Mouse (Mus musculus) hindbrain, embryonic 12.5 days (tissue): ENCODE results near the gene 3110082I17Rik. TPM values are rescaled to one million over a fixed set of nuclear protein-coding genes. Genes with fewer than 3 reads are reported as not detected.

Experiments
- ATAC-seq: fragments of 200-750 bp; cut with Nextera tagmentation; 2 replicates; pipeline ENCODE4 v1.8.0; 2017; ENCODE audit warnings: moderate TSS enrichment; ENCODE audit not compliant: low FRiP score
- H3K27ac ChIP-seq: fragments of 300-500 bp; sonication (generic); 2 replicates; pipeline ENCODE4 v1.5.1; 2016; ENCODE audit warnings: mild to moderate bottlenecking
- H3K27me3 ChIP-seq: fragments of 300-500 bp; sonication (generic); 2 replicates; pipeline ENCODE4 v1.6.1; 2016; ENCODE audit warnings: mild to moderate bottlenecking
- H3K36me3 ChIP-seq: fragments of 300-500 bp; sonication (generic); 2 replicates; pipeline ENCODE4 v1.6.1; 2016; ENCODE audit warnings: mild to moderate bottlenecking
- H3K4me1 ChIP-seq: fragments of 300-500 bp; sonication (generic); 2 replicates; pipeline ENCODE4 v1.6.1; 2016
- H3K4me2 ChIP-seq: fragments of 300-500 bp; sonication (generic); replicated peaks from 2 replicates; pipeline ENCODE4 v1.6.1; 2016; ENCODE audit warnings: mild to moderate bottlenecking
- H3K4me3 ChIP-seq: fragments of 300-500 bp; sonication (generic); 2 replicates; pipeline ENCODE4 v1.5.1; 2016; ENCODE audit warnings: mild to moderate bottlenecking
- H3K9ac ChIP-seq: fragments of 300-500 bp; sonication (generic); 2 replicates; pipeline ENCODE4 v1.6.1; 2016; ENCODE audit warnings: mild to moderate bottlenecking, moderate library complexity
- H3K9me3 ChIP-seq: fragments of 300-500 bp; sonication (generic); replicated peaks from 2 replicates; pipeline ENCODE4 v1.6.1; 2016; ENCODE audit warnings: mild to moderate bottlenecking
- WGBS: fragments of 180-500 bp; shearing (Covaris S2); methylation state at CpG from one replicate; pipeline ENCODE4 v1.1.7; 2016; 5-methylcytosine and 5-hydroxymethylcytosine counted together
- polyA plus RNA-seq: library from polyadenylated mRNA; unstranded; fragments of >200 nt; fragmentation: Nextera tagmentation; extraction: Ambion mirVana; gene quantifications from 2 replicates; pipeline ENCODE4 v1.2.1, GENCODE M21; 2016

Gene 3110082I17Rik
- polyA plus RNA-seq, 1 experiment from 2014 or later, result 26.3 TPM

DNA sequence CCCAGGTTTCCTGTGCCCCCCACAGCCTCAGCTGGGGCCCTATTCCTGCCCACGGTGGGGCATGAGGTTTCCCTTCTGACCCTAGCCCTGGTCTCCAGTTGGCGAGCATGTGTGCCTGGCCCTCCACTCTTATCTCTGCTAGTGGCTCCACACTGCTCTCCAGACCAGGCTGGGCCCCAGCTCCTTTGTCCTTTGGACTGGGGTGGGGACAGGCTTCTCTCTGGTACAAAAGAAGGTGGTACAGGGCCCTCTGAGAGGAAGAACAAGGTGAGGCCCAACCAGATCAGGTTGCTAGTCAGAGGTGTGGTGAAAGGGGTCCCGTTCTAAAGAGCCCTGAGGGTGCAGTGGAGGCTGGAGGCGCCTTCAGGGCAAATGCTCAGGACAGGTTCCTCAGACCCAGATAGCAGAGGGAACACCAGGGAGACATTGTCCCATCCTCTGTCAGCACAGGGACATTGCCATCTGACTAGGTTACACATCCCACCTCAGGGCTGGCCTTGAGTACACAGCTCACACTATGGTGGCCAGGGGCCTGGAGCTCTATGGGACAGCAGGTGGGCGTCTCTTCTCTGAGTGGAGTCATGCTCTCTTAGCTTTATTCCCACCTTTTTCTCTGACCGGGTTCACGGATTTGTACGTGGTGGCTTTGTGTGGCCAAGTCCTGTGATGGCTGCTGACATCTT is 127.6 kb downstream of the 3110082I17Rik start:
- WGBS, result 90% methylated on average over 8 of the region's 8 CpGs
- no peak for ATAC-seq
- H3K27ac ChIP-seq, result no peak overlapping the region
- peaks cover 33% of the 10 kb centered on the region for H3K36me3 ChIP-seq
- H3K4me3 ChIP-seq, result no peak overlapping the region
- no peak overlapping the region; the same call in 1 of the 2 replicates for H3K9ac ChIP-seq
- H3K9me3 ChIP-seq, result no peaks in the 10 kb centered on the region
- peaks cover 3% of the 10 kb centered on the region; the same call in 1 of the 2 replicates for H3K27me3 ChIP-seq
- no peak overlapping the region for H3K4me2 ChIP-seq
- H3K4me1 ChIP-seq, result no peaks in the 10 kb centered on the region

DNA sequence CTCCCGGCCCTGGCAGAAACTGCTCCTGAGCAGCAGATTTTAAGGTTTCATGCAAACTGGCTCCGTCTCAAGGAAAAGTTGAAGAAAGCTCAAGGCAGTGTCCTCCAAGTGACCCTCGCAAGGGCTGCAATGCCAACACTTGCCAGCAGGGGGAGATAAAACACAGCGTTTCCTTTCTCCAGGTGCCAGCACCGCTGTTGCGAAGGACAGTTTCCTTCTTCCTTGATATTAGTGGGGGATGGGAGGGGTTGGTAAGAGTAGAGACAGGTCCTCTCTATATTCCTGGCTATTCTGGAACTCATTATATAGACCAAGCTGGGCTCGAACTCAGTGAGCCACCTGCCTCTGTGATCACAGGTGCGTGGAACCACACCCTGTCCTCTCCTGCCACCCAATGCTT is 128.6 kb downstream of the 3110082I17Rik start:
- no peak overlapping the region for H3K4me2 ChIP-seq
- peak; percentile 41; the same call in 1 of the 2 replicates for ATAC-seq
- WGBS, result 21% methylated on average over 8 of the region's 8 CpGs

DNA sequence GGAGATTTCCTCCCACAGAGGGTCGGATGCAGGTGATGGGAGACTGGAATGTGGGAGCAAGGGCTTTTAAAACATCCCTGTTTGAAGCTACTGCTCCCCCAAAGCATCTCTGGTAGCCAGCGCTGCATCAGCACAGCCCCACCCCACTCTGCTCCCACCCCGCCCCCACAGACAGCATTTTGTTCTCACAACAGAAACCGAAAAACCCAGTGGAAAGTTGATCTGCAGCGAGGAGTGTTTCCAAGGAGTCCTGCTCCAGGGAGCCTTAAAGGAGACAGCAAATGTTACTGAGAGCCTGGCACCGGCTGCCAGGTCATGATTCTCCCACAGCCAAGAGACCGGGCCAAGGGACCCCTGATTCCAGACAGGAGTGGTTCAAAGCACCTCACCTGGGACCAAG is 129.6 kb downstream of the 3110082I17Rik start:
- Histone ChIP-seq H3K27me3 (peaks cover 22% of the 10 kb centered on the region), H3K4me3 (no peak overlapping the region), H3K4me2 (no peak overlapping the region), H3K36me3 (peaks cover 14% of the 10 kb centered on the region), H3K4me1 (no peaks in the 10 kb centered on the region), H3K9ac (no peak overlapping the region), H3K9me3 (no peaks in the 10 kb centered on the region), H3K27ac (no peak overlapping the region)
- no peak for ATAC-seq
- 70% methylated on average over 7 of the region's 7 CpGs for whole genome bisulfite sequencing

More for the DNA sequence above, 128.6 kb downstream of the 3110082I17Rik start:
- peaks cover 23% of the 10 kb centered on the region for H3K36me3 ChIP-seq
- H3K9me3 ChIP-seq, result no peaks in the 10 kb centered on the region
- peaks cover 13% of the 10 kb centered on the region for H3K27me3 ChIP-seq
- H3K27ac ChIP-seq, result no peak overlapping the region
- no peaks in the 10 kb centered on the region for H3K4me1 ChIP-seq
- no peak overlapping the region for H3K4me3 ChIP-seq
- H3K9ac ChIP-seq, result no peak overlapping the region

DNA sequence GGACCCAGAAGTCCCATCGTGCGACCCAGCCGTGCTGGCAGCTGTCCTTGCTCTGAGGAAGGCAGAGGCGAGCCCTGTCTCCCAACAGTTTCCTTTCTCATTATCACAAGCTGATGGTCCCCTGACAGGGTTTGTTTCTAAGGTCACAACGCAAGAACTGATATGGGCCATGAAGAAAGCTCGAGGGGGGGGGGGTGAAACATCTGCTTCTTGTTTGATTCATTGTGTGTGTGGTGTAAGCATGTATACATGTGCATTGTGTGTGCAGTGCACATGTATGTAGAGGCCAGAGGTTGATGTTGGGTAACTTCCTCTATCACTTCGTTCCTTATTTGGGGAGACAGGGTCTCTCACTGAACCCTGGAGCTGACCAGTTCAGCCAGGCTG is 132.7 kb downstream of the 3110082I17Rik start:
- H3K4me1 ChIP-seq, result peaks cover 15% of the 10 kb centered on the region
- no peak for ATAC-seq
- no peaks in the 10 kb centered on the region for H3K36me3 ChIP-seq
- 68% methylated on average over 7 of the region's 7 CpGs for WGBS
- no peak overlapping the region for H3K9ac ChIP-seq
- no peak overlapping the region for H3K4me2 ChIP-seq
- no peaks in the 10 kb centered on the region for H3K9me3 ChIP-seq
- peaks cover 51% of the 10 kb centered on the region for H3K27me3 ChIP-seq
- H3K4me3 ChIP-seq, result no peak overlapping the region
- H3K27ac ChIP-seq, result no peak overlapping the region

DNA sequence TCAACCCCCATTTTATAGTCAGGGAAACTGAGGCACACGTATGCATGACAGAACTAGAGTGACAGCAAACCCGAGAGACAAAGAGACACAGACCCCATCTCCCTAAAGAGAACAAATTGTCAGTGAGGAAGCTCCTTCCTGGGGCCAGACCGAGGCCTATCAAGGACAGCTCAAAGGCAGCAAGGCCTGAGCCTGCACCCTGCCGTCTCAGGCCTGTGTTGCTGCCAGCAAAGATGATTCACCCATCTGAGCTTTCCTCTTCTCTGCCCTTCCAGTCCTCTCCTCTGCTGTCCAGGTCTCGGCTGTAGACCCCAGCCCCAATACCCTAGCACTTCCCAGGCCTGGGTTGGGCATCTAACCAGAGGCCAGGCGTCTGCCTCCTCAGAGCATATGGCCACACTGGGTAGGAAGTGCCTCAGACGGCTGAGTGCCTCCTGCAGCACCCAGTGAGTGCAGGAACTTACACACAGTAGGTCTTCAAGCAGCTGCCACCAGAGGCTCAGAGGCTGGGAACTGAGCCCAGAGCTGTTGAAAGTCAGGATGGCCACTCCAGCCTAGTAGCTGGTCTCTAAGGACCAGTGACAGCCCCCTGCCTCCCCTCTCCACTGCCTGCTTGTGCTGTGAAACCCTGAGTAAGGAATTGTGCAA is 133.2 kb downstream of the 3110082I17Rik start:
- ATAC-seq, result no peak
- H3K27me3 ChIP-seq, result peaks cover 53% of the 10 kb centered on the region

DNA sequence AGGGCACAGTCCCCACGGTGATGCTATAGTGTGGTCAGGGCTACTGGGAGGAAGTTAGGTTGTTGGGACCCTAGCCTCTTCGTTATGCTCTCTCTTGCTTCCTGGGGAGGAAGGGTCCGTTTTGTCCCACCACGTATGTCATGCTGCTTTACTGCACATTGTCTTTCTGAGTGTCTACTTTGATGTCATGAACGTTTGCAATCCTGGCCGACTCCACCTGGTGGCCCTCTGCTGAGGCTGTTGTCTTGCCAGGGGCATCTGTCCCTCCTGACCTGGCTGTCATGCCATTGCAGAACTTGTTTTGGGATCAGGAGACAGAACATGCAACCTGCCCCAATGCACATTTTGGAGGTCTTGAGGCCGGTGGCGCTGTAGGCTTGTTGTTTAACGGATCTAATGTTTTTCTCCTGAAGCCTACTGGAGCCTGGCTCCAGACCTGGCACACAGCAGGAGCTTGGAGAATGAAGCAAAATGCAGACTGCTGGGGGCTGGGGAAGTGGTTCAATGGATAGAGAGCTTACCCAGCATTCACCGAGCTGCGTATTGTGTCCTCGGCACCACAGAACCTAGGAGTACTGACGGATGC is 134.1 kb downstream of the 3110082I17Rik start:
- H3K9me3 ChIP-seq, result no peaks in the 10 kb centered on the region
- no peak overlapping the region for H3K4me3 ChIP-seq
- no peak overlapping the region for H3K4me2 ChIP-seq
- no peak overlapping the region for H3K9ac ChIP-seq
- peaks cover 15% of the 10 kb centered on the region for H3K4me1 ChIP-seq
- no peak overlapping the region for H3K27ac ChIP-seq
- H3K27me3 ChIP-seq, result peaks cover 53% of the 10 kb centered on the region
- no peaks in the 10 kb centered on the region for H3K36me3 ChIP-seq
- WGBS, result 65% methylated on average over 13 of the region's 13 CpGs
- no peak for ATAC-seq

More for the DNA sequence above, 133.2 kb downstream of the 3110082I17Rik start:
- H3K36me3 ChIP-seq, result no peaks in the 10 kb centered on the region
- H3K9me3 ChIP-seq, result no peaks in the 10 kb centered on the region
- 76% methylated on average over 7 of the region's 7 CpGs for WGBS
- H3K27ac ChIP-seq, result no peak overlapping the region
- H3K4me1 ChIP-seq, result peaks cover 15% of the 10 kb centered on the region
- H3K9ac ChIP-seq, result no peak overlapping the region
- no peak overlapping the region for H3K4me3 ChIP-seq
- H3K4me2 ChIP-seq, result no peak overlapping the region

DNA sequence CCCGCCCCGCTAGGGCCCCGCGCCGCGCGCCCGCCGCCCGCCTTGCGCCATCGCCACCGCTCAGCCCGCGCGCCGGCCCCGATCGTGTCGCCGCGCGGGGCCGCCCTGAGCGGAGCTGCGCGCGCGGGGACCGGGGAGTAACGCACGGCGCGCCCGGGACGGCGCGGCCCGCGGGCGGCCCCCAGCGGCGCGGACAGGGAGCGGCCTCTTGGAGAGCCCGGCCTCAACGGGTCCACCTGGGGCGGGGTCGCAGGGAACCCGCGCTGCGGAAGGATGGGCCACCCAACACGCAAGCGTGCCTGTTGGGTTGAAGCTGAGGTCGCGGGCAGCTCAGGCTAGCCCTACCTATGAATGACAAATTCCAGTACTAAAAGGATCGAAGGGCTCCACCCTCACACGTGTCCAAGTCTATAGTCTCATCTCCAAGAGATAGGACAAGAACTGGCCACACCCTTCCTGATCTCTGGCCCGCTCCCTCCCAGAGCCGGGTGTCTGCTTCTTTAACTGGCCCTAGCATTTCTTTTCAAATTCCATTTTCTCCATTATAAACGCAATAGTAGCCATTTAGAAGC is 134.8 kb downstream of the 3110082I17Rik start, which contains the start of gene Adap1:
TSS of gene Adap1 (minus strand) at position 228 of the 572 bp plus-strand sequence.
- H3K27ac ChIP-seq, result peak within 1 kb of the TSS; percentile 40; the same call in 1 of the 2 replicates
- peaks cover 53% of the 10 kb centered on the region for H3K27me3 ChIP-seq

DNA sequence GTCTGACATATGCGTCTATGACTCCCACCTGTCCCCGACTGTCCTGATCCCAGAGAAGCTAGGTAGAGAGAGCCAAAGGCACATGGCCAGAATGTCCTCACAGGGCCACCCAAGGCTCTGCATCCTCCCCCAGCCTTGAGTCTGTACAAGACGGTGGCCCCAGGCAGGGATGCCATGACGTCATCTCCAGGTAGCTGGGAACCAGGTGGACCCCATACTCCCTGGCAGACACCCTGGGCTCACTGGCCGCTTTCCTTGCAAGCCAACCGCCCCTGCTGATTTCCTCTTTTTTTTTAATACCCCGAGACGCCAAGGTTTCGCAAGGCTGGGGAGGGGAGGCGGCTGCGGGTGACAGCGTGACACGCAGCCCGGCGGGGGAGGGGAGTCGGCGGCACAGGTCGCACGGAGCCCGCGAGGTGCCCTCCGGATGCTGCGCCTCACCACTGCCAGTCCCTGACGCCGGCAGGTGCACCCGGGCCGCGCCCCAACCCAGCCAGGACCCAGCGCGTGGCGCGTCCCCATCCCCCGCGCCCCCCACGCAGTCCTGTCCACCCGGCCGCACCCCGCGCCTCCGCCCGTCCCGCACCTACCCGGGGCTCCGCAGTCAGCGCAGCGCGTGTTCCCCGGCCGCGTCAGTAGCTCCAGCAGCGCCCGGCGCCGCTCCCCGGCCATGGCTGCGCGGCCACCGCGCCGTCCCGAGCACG is 135.5 kb downstream of the 3110082I17Rik start:
- Histone ChIP-seq H3K4me1 (peaks cover 15% of the 10 kb centered on the region), H3K9me3 (no peaks in the 10 kb centered on the region), H3K27me3 (peaks cover 53% of the 10 kb centered on the region), H3K36me3 (no peaks in the 10 kb centered on the region), H3K9ac (peak overlapping the region; percentile 73), H3K27ac (peak overlapping the region; percentile 40; the same call in 1 of the 2 replicates), H3K4me3 (peak overlapping the region; percentile 67), H3K4me2 (peak overlapping the region; percentile 97)
- 3% methylated on average over 60 of the region's 62 CpGs for WGBS
- peak; percentile 46 for ATAC-seq

More for the DNA sequence above, 134.8 kb downstream of the 3110082I17Rik start, which contains the start of gene Adap1:
- H3K4me2 ChIP-seq, result peak within 1 kb of the TSS; percentile 97
- H3K9ac ChIP-seq, result peak within 1 kb of the TSS; percentile 73
- no peaks in the 10 kb centered on the region for H3K9me3 ChIP-seq
- H3K4me1 ChIP-seq, result peaks cover 15% of the 10 kb centered on the region
- H3K4me3 ChIP-seq, result peak within 1 kb of the TSS; percentile 67
- no peaks in the 10 kb centered on the region for H3K36me3 ChIP-seq
- 2% methylated on average over 61 of the region's 61 CpGs for WGBS
- peak; percentile 71 for ATAC-seq

DNA sequence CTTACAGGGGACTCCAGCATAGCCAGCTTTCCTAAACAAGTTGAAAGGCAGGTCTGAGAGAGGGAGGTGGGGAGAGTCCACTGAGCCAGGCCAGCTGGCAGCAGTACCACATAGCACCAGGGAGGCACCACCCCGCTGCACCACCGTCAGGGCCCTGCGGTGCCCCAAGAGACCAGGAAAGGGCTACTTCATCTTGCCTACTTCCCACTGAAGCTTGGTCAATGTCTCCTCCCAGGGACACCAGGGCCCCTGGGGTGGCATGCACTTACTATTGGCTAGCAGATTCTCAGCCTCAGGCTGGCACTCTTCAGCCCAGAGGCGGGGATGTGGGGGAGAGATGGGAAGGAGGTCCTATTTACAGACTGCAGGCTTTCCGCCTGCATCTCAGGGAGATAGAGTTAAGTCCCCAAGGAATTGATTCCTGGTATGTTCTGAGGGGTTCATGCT is 136.3 kb downstream of the 3110082I17Rik start:
- H3K4me2 ChIP-seq, result peak overlapping the region; percentile 97
- WGBS, result 59% methylated on average over 5 of the region's 5 CpGs

DNA sequence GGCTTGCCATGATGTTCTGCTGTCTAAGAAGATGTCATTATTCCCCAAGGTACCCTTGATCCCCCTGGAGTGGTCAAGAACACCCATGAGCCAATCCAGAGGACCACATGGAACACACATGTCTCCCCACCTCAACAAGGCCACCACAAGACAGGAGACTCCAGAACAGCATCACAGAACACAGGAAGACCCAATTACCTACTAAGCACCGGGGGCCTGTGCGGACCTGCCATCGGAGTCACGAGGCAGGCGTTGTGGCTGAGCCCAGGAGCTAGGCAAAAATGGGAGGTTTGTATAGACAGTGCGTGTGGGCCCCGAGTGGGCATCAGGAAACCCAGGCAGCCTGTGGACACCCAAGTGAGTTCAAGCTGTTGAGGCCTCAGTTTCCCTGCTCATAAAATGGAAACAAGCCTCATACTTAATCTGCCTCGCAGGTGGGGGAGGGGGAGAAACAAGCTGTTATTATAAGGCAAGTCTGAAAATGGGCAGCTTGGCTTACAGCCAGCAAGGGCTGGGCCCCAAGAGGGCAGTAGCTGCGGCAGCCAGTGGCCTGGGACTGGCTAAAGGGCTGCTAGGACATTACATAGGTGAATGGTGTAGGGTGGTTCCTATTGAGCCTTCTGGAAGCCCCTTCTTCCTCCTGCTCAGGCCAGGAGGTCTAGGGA is 136.9 kb downstream of the 3110082I17Rik start:
- 0 out of 2 replicates have a peak overlapping the region, but pooled peaks have one; percentile 97 for H3K4me2 ChIP-seq
- H3K36me3 ChIP-seq, result no peaks in the 10 kb centered on the region
- no peaks in the 10 kb centered on the region for H3K9me3 ChIP-seq
- no peak overlapping the region for H3K4me3 ChIP-seq
- no peak overlapping the region for H3K27ac ChIP-seq
- no peak overlapping the region for H3K9ac ChIP-seq
- H3K4me1 ChIP-seq, result peaks cover 15% of the 10 kb centered on the region
- ATAC-seq, result no peak
- 83% methylated on average over 9 of the region's 9 CpGs for WGBS
- H3K27me3 ChIP-seq, result peaks cover 51% of the 10 kb centered on the region

More for the DNA sequence above, 136.3 kb downstream of the 3110082I17Rik start:
- ATAC-seq, result 0 out of 2 replicates have a peak, but pooled peaks have one; percentile 9
- H3K9ac ChIP-seq, result peak overlapping the region; percentile 73
- H3K4me1 ChIP-seq, result peaks cover 15% of the 10 kb centered on the region
- H3K36me3 ChIP-seq, result no peaks in the 10 kb centered on the region
- H3K4me3 ChIP-seq, result peak overlapping the region; percentile 67
- H3K27ac ChIP-seq, result no peak overlapping the region
- peaks cover 51% of the 10 kb centered on the region for H3K27me3 ChIP-seq
- no peaks in the 10 kb centered on the region for H3K9me3 ChIP-seq

DNA sequence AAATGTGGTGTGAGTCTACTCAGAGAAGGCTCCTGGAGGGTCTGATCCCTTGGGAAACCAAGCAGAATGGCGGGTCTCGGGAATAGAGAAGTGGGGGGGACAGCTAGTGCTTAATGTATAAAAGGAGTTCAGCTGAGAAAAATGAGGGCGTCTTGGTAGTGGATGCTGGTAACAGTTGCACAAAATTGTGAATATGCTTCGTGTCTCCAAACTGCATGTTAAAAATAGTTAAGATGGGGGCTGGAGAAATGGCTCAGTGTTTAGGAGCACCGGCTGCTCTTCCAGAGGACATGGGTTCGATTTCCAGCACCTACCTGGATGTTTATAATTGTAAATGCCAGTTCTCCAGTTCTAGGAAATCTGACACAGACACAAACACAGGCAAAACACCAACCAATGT is 139.0 kb downstream of the 3110082I17Rik start:
- 80% methylated on average over 6 of the region's 6 CpGs for WGBS
- Histone ChIP-seq H3K9ac (no peak overlapping the region), H3K4me1 (peaks cover 15% of the 10 kb centered on the region), H3K27me3 (peaks cover 36% of the 10 kb centered on the region), H3K4me3 (no peak overlapping the region), H3K36me3 (no peaks in the 10 kb centered on the region), H3K9me3 (no peaks in the 10 kb centered on the region), H3K4me2 (no peak overlapping the region), H3K27ac (no peak overlapping the region)
- no peak for ATAC-seq
